Mouse (Mus musculus) kidney, adult 11 months (tissue): ENCODE results near the gene Bricd5.
A peak's percentile ranks its signal among the peaks of the same experiment; 100 is the strongest.

Source experiments
- DNase-seq: peaks from one replicate; pipeline ENCODE4 v3.0.0; 2022

The Bricd5 gene

DNA sequence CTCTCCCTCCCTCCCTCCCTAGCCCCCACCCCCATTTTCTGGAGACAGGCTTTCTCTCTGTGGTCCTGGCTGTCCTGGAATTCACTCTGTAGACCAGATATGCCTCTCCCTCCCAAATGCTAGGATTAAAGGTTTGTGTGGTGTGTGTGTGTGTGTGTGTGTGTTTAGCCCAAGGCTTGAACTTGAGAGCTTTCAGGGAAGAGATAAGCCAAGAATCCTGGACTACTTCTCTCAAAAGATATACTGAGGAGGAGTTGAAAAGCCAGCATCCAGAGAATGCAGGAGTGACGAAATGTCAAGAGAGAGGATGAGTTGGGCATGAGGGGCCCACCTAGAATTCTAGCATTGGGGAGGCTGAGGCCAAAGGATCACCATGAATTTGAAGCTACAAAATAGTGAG lies 10.8 kb upstream of the Bricd5 start:
- no peak for DNase-seq

DNA sequence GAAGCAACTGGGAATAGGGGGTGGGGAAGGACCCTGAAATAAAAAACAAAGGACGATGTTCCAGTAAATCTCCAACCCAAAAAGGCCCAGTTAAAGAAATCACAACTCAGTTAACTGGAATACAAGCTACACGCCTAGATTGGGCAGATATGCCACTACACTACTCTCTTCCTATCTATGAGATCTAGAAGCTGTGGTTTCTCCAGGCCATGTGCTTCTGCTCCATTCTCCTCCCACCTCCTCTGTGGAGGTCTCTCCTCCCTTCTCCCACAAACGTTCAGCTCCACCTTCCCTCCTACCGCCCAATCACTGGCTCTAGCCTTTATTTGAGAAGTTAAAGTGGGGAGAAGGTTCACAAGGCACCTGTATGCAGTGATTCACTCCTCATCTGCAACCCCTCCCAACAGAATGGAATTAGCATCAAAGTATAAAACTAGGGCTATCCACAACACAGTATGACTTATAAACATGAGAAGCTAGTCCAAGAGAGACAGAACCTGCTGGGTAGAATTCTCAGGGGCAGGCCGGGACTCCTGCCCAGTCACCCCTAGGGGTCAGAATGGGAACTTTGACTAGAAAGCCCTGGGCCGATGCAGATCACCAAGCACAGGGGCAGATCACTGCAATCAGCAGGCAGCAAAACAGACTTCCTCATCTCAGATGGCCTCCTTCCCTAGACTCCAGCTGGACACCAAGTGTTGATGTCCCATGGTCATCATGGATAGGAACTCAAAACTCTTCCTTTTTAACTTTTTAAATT lies 10.1 kb upstream of the Bricd5 start:
- peak; percentile 46 for DNase-seq

DNA sequence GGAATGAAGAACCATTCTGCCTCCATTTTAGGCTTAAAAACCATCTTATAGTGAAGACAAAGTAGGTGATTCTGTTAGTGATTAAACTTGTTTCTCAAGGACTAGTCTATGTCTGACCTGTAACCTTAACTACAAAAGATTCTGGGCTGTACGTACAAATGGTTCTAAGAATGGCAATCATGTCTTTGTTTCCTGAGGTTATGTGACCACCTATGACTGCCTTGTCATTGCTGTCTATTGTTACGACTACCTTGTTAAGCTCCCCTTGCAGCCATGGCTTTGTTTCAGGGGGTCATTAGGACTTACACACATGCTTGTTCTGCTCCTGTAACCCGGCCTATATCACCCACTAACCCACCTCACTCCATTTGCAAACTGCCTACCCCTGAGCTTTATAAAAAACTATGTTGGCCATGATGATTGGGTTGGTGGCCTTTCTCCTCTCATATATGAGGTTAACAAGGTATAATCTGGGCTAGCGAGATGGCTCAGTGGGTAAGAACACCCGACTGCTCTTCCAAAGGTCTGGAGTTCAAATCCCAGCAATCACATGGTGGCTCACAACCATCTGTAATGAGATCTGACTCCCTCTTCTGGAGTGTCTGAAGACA lies 4.9 kb upstream of the Bricd5 start:
- no peak for DNase-seq

DNA sequence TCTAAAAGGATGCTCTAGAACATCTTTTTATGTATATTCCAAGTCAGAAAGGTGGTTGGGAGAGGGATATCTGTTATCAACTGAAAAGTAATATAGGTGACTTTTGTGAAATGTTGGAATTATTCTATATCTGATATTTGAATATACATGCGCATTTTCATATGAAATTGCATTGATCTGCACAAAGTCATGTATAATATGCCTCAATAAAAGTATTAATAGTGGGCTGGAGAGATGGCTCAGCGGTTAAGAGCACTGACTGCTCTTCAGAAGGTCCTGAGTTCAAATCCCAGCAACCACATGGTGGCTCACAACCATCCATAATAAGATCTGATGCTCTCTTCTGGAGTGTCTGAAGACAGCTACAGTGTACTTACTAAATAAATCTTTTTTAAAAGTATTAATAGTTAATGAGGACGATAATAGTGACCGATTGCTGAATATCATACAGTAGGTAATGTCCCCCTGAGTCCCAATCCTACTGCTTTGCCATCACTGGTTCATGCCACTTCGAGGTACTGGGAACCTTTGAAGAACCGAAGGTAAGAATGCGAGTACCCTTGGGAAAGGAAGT lies 4.3 kb upstream of the Bricd5 start:
- DNase-seq = no peak

DNA sequence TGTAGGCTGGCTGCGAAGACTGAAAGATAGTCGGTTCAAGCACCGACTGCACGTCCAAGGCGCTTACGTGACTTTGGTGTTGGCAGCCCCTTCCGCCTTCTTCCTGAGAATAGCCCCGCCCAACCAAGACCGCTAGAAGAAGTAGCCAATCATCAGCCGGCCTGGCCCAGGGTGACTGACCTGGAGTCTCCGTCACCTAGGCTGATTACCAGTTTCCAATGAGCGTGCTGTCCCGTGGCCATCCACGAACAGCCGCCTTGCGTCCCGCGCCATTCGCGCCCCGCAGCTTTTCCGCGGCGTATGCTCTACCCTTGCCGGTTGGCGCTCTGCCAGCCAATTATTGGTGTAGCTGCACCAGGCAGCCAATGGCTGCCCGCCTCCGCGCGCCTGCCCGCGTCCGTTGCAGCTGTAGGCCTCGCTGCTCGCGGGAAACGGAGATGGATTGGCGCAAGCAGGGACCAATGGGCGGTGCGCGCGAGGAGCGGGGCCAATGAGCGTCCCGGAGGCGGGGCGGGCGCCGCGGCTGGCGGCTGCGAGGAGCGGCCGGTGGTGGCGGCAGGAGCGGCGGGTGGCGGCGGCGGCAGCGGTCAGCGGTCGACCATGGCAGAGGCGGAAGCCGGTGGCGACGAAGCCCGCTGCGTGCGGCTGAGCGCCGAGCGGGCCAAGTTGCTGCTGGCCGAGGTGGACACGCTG lies 3.6 kb upstream of the Bricd5 start, which contains the start of the genes E4f1 and Pgp:
Gene E4f1 (minus strand): TSS at position 404 of the 693 bp plus-strand sequence.
Gene Pgp (plus strand): TSS at position 483 of the 693 bp plus-strand sequence.
- DNase-seq = peak; percentile 99

DNA sequence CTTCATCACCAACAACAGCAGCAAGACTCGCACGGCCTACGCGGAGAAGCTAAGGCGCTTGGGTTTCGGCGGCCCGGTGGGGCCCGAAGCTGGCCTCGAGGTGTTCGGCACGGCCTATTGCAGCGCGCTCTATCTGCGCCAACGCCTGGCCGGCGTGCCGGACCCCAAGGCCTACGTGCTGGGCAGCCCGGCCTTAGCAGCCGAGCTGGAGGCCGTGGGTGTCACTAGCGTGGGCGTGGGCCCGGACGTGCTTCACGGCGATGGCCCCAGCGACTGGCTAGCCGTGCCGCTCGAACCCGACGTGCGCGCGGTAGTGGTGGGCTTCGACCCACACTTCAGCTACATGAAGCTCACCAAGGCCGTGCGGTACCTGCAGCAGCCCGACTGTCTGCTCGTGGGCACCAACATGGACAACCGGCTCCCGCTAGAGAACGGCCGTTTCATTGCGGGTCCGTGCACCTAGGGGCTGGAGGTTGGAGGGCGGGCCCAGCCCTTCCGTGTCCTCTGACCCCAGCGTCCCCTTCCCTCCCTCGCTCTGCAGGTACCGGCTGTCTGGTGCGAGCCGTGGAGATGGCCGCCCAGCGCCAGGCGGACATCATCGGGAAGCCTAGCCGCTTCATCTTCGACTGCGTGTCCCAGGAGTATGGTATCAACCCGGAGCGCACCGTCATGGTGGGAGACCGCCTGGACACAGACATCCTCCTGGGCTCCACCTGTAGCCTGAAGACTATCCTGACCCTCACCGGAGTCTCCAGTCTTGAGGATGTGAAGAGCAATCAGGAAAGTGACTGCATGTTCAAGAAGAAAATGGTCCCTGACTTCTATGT lies 2.8 kb upstream of the Bricd5 start:
- peak; percentile 33 for DNase-seq

DNA sequence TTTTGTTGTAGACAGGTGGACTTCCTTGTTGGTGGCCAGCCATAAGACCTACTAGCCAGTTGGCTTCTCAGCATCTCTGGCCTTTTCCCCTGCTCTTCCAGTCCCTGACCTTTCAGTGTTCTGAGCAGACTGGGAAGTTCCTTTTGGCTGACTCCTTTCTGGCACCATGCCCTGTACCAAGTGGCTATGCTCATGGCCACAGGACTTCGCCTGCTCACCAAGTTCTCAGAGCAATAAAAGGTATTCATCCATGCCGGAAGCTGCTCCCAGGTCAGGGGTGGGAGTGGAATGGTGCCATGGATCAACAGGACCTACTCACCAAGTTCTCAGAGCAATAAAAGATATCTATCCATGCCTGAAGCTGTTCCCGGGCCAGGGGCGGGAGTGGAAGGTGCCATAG lies 1.2 kb upstream of the Bricd5 start:
- peak; percentile 94 for DNase-seq

DNA sequence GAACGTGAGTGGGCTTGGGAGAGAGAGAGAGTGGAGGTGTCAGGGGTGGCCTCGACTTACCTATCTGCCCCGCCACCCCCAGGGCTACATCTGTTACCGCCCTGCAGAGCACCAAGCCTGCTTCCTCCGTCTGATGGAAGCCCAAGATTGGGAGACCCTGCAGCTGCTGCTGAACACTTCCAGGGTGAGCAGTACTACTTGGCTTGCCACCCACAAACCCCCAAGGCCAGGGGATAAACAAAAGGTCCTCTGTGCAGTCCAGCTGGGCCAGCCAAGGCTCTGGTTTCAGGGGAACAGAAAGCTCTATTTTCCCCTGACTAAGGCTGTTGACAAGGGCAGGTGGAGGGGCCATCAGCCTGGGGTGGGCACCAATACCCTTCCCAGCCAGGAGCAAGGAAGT lies 873 bp downstream of the Bricd5 start:
- no peak for DNase-seq

DNA sequence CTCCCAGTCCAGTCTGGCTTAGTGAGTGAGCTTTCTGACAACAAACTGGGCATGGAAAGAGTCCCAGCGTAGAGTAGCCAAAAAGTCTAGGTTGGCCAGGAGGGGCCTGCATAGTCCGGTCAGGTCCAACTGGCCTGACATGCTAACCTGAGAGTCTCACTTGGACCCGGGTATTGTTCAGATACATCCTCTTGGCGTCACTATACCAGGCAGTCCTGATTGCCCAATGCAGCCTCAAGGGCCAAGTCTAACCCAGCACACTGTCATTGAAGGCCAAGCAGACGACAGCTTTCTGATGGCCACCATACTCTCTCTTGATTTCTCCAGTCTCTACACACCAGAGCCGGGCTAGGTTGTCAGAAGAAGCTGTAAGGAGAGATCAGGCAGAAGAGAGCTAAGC lies 1.9 kb downstream of the Bricd5 start:
- DNase-seq = no peak

DNA sequence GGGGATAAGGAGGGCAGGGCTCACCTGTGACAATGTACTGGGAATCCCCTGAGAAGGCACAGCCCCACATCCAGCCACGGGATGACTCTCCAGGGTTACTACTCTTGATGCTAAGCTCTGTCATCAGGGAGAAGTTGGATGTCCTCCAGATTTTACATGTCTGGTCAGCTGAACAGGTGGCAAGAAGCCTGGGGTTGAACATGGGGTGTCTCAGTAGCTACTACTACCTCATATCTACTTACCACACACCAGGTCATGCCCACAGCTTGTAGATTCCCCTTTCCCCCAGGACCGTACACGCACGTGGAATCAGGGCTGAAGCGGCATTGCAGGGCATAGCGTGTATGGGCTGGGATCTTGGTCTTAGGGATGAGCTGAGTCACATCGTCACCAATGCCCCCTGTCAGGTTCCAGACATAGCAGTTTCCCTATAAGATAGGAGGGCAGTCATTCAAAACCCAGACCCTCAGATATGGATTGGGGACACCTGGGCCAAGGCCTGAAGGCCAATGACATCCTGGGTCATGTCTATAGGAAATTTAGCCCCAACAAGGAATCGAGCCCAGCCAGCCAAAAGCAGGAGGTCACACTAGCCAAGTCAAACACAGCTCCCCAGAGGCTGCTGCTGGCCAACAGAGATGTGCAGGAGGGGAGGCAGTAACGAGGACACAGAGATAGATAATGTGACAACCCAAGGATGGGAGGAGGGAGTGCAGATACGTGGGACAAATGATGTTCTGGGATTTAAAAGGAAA lies 2.5 kb downstream of the Bricd5 start:
- no peak for DNase-seq

DNA sequence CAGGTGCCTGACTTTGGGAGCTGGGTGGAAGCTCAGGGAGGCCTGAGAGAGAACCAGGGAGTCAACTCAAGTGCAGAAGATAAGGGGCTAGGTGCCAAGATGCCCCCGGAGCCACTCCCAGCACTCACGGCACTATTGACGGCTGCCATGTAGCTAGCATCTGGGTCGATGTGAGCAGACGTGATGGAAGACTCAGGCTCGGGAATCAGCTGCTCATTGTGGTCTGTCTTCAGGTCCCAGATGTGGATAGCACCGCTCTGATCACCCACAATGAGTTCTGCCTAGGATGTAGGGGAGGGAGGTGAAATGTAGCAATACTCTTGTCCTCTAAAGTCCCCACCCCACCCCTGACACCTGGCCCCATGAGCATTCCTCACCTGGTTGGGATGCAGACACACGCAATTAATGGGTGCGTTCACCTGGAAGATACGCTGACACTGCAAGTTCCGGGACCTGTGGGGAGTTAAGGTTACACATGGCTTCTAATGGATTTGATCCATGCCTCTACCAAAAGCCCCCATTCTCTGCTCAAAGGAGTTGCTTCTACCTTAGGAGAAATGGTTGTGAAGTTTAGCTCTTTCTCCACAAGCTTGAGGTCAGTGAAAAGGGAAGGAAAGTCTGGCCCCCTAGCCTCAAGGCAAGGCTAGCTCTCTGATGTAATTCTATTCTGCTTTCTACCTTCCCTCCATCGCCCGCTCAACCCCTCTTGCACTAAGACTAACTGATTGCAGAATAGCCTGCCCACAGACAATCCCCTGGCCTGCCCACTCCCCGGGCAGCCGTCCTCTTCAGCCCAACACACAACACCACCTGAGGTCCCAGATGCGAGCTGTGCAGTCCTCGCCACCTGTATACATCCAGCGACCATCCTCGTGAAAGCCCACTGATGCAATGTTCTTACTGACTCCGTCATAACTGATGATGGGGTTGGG lies 3.6 kb downstream of the Bricd5 start:
- no peak for DNase-seq

DNA sequence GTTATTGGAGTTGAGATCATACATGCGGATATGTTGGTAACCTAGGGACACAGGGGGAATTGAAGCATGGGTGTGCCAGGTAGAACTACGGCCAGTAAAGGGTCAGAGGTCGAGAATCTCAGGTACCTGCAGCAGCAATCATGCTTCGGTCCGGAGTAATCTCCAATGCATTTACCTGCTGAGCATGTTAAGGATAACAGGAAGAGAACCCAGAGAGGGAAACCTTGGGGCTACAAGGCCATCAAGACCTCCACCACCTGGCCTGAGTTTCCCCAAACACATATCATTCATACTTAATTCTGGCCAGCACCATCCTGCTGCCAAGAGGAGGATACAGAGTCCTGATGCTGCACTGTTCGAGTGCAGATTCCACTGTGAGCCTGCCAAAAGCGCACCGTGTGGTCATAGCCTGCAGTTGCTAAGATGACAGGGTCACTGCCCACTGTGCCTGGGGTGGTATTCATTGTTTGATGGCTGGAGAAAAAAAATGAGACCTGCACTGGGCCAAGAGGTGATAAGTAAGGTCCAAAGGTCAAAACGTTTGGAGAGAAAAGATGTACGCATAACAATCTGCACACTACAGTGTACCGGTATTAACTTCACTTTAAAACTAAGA lies 4.4 kb downstream of the Bricd5 start:
- peak; percentile 41 for DNase-seq

DNA sequence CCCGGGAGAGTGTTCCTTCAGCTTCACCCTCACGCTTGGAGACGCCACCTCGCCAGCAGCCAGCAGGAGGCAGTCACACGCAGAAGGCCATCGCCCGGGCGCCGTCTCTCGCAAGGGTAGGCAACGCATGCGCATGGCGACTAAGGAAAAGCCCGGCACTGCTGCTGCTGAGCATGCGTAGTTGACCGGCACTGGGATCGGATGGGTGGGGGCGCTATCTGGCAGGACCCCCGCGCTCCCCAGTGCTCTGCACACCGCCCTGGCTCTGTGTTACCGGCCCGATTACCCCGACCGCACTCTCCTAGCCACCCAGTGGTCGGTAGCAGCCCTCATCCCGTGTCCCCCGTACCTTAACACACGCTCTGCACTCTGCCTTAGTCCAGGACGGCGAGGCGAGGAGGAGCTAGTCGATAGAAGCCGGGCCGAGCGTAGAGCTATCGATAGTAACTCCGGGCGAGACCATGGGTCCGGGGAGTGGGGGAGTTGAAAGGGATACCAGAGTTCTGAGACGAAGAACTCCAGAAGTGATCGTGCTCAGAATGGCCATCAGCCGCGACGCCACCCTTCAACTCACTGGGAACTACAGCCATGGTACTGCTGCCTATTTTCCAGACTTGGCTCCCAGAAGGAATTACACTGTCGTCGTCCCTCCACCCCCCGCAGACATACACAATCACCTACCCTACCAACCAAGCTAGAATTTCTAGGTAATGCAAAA lies 5.1 kb downstream of the Bricd5 start, which contains the start of gene Mlst8:
Gene Mlst8 (minus strand): TSS at position 416 of the 718 bp plus-strand sequence.
- DNase-seq = peak; percentile 95

DNA sequence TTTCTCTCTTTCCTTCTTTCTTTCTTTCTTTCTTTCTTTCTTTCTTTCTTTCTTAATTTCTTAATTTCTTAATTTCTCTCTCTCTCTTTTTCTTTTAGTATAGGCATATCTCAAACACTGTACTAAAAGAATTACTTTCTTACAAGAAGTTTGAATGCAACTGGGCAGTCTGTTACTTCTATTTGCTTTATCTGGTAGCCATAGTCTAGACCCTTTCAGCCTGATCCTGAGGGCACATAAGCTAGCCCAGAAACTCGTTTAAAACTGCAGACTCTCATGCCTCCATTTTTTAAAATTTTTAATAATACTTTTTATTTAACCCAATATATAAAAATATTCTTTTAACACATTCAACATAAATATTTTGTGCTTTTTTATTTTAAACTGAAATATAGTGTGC lies 5.7 kb downstream of the Bricd5 start:
- no peak for DNase-seq

DNA sequence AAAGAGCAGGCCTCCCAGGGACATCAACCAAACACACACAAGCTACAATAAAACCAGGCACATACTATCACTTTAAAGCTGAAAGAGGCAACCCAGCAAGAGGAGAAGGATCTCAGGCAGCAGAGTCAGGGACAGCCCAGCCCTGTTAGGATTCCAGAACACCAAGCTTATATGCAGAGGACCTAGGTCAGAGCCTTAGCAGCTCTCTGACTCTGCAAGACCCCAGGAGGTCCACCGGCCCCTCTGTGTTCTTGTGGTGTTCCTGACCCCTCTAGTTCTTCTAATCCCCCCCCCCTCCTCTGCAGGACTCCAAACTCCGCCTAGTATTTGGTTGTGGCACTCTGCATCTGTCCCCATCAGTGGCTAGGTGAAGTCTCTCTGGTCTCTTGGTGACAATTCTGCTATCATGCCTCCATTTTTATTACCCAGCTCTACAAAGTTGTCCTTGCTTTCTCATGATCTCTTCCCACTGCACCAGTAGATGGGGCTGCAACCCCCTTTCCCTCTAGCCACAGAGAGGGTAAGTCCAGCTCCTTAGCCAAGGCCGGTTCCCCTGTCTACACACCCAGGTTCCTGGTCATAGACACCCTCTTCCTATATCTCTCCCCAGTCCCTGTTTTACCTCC lies 6.6 kb downstream of the Bricd5 start:
- no peak for DNase-seq

DNA sequence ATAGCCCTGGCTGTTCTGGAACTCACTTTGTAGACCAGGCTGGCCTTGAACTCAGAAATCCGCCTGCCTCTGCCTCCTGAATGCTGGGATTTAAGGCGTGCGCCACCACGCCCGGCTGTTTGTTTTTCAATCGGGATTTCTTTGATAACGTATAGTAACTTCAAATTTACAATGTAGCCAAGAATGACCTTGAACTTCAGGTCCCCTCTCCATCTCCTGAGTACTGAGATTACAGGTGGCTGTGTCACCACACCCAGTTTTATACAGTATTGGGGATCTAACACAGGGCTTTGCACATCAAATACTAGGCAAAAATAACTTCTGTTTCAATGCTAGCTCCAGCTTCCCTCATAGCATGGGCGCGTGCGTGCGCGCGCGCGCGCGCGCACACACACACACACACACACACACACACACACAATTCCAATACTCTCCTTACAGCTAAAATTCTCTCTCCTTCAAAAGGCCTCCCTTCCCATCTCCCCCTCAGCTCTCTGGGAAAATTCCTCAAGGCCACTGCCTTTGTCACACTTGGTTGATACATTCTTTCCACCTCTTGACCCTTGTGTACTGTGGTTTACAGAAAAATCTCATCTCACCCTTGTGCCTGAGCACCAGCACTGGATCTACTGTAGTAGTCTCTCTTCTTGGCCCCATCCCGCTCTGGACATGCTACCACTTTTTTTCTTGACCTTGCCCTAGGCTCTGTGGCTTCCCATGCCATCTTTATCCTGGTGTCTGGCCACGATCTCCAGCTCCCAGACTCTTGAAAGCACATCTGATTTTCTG lies 7.5 kb downstream of the Bricd5 start:
- DNase-seq = no peak

DNA sequence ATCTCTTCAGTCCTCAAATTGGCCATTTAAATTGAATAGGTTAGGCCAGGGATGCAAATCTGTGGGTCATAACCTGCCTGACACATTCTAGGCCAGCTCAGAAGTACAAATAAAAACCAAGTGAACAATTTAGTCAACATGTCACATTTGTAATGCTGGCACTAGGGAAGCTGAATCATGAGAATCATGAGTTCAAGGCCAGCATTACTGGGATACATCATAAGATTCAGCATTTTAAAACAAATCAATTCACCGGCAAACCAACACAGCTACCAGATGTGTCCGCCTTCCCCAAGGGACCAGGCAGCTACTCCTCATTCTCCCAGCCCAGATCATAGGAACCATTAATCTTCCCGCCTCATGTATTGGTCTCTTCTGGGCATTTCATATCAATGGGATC lies 9.8 kb downstream of the Bricd5 start:
- DNase-seq = no peak
